Mouse (Mus musculus): ENCODE measurements at regions not wholly inside any gene's neighbourhood (a gene's known extent, or its start where the extent isn't known, plus 50 kb on each side); places are given as distances from the start of the nearest gene placed in this dataset.

DNA sequence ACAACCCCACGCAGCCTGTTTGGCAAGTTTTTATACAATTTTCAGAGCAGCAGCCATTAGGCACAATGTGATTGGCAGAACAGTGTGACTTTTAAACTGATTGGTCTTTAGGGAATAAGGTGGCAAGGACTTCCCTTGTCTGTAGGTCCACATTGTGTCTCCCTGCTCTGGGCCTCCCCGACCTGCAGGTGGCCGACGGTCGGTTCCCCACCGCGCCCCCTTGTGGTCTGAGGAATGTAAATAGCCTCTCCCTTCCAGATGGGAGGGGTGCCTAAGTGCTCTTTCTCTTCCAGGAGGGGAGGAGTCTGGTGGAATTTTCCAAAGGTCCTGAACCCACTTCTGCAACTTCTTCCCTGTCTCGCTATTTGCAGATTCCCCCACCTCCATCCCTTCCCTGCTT is 52.5 kb upstream of the Prr5 start:
- DNase-seq (ENCODE audit: low spot score): peak; percentile 72

DNA sequence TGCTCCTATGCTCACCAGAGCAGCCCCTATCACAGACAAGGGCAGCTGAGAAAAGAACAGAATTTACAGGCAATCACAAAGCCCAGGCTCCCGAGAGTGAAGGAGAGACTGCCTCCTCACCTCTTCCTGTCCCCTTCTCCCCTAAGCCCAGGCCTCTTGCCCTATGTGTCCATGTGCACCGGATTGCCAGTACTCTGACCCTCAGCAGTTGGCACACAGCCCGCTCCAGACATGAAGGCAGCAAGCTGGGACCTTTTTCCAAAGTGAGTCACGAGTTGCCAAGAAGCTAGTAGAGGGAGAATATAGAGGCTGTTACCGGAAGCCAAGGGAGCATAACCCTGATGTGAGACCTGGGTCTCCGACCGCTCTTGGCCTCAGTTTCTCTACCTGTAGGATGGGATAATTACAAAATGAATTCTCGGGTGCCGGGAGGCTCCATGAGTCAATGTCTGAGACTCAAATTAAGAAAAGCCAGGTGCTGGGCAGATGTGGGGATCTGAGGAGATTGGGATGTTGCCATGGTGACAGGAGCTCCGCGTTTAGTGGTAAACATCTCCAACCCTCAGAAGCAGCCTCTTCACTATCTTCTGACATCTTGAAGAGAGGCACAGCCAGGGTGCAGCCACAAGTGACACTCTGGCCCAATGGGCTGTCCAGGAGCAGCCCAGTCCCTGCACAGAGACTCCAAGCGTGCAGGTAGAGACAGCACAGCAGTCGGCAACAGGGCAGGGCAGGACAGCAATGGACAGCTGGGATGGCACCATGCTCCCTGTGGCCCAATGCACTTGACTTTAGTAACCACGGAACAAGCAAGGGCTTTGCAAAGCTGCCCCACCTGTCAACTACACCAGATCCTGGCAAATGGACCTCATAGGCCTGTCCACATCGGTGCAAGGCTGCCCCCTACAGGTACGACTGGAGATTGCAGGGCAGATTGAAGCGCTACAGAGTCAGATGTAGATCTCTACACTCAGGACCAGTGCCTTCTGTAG is 55.6 kb upstream of the Prr5 start:
- peak; percentile 81 for DNase-seq (ENCODE audit: low spot score)

DNA sequence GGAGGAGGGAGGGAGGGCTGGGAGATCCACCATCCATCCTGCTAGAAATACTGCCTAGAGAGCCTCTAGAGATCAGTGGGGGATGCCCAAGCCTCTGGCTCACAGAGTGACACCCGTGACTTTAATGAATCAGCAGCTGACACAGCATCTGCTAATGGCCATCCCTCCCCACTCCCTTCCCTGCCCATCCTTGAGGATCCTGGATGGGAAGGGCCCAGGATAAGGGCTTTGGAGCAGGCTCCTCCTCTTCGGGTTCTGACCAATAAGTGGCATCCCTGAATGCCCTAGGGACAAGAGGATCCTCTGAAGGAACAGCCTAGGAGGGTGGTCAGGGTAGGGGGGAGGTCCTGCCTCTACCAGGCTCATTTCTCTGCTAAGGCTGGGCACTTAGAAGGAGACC is 55.3 kb upstream of the Rtl6 start:
- DNase-seq (ENCODE audit: low spot score): no peak

DNA sequence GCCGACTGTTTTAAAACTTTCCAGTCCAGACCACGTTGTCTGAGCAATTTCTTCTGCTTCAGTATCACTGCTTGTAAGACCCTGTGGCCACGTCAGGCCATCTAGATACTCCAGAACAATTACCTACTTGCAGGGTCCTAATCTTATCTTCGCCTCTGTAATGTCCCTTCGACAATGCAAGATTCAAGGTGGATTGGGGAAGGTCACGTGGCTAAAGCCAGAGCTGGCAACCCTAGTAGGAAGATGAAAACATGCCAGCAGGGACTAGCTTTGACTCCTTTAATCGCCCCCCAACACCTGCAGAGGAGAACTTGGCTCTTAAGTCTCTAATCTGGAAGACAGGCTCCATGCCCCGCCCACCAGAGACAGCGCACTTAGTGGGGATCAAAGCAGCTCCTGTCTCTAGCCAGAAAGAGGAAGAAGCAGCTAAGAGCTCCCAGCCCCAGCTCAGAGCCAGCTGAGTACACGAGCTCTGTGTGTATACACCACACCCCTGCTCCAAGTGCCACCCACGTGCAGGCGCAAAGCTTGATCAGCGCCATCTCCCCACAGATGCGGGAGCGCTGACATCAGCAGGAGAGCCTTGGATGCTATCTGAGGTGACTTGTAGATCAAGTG is 52.3 kb upstream of the Rtl6 start:
- DNase-seq (ENCODE audit: low spot score): peak; percentile 28

DNA sequence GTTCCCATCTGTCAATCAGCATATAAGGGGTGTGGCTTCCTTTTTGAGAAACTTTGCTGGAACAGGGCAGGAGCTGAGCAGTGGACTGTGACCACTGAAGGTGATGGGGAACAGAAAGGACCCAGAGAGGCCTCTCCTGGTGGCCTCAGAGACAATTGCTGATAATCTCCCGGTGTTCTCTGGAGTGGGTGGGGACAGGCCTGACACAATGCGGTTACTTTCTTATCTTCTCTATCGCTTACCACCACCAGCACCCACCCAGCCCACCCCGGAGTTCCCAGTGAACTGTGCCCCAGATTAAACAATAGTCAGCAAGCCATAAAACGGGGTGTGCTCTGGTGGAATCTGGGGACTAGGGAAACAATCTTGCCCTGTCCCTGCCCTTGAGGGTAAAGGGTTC is 51.4 kb upstream of the Rtl6 start:
- no peak for DNase-seq (ENCODE audit: low spot score)
